Mouse (Mus musculus): Measurements from ENCODE around the gene Ptpn3.

The Ptpn3 gene

GRCm38 (mm10) chr4:57164578-57165210, 136.9 kb downstream of the Ptpn3 start:
- no peak for DNase-seq

GRCm38 (mm10) chr4:57162789-57163722, 138.6 kb downstream of the Ptpn3 start:
- no peak for DNase-seq

- DNase-seq: no peak
Measured at GRCm38 (mm10) chr4:57160571-57160970, 141.1 kb downstream of the Ptpn3 start.

- DNase-seq: peak; percentile 76
Measured at GRCm38 (mm10) chr4:57156549-57157169, 145.0 kb downstream of the Ptpn3 start.

DNA sequence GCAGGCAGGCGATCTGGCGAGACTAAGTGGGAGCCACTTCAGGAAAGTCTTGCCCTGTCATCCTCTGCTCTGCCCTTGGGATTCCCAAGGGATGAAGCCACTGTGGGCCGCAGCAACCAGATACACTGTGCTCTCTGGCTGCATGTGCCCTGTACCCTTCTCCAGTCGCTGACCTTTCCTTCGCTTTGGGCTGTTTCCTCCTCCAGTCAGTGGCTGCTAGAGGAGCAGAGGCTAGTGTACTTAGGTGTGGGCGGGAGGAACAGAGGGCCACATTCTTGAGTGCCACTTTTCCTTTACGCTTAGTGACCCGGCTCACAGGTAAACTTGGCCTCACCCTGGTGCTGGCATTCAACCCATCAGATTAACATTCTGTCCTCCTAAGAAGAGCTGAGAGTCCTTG, 147.8 kb downstream of the Ptpn3 start:
- peak; percentile 69 for DNase-seq

DNA sequence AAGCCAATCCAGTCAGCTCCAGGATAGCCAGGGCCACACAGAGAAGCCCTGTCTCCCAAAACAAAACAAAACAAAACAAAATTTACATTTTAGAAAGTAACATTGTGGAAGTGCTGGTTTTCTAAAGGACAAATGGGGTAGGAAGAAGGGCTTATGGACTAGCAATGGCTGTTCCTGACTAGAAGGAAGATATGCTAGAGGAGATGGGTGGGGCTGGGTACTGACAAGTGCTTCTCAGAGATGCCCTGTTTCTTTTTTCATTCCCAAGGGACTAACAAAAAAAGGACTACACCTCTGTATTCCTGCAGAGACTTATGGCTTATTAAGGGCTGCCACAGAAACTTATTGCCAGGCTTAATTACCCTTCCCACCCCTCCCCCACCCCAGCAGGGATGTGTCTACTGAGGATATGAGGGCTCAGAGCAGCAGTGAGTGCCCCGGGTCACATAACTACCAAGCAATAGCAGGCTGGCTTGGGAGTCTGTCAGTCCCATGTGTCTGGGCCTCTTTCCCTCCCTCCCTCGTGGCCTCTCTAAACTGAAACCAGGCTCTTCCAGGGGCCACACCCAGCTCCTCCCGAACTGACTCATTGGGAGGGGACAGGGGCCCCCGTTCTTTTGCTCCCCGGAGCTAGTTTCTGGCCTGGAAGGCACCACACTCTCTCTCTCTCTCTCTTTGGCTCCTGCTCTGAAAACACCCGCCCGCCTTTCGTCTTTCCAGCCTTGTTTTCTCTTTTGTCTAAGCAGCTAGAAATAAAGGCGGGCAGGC, 148.4 kb downstream of the Ptpn3 start:
- no peak for DNase-seq

- no peak for DNase-seq
Measured at GRCm38 (mm10) chr4:57148182-57148581, 153.5 kb downstream of the Ptpn3 start.

DNA sequence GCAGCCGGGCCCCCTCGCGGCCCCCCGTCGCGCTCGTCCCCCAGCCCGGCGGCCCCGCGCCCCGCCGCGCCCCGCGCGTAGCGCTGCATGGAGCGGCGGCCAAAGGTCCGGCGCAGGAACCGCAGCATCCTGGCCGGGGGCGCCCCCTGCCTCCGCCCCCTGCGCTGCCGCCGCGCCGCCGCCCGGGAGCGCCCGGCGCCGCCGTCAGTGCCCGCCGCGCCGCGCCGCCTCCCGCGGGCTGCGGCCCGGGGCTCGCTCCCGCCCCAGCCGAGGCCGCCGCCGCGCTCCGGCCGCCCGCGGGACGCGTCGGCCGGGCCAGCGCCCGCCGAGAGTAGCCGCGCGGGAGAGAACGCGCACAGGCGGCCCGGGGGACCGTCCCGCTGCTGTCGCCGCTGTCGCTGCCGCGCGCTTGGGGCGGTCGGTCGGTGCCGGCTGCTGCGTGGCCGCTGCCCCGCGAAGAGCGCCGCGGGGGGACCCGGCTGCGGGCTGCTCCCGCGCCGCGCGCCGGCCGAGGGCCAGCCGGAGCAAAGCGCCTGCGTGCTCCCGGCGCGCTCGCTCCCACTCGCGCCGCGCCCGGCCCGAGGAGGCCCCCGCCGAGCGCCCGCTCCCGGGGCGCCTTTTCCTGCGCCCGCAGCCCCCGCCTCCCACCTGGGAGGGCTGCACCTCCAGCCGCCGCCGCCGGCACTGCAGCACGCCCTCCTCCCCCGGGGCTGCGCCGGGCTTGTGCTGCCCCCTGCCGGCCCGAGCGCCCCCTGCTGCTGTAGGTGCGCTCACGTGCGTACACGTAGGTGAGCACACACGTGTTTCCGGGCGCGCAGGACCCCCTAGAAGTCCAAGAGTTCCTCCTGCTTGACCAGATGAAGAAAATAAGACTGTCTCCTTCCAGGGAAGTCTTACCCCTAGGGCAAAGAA, 158.4 kb downstream of the Ptpn3 start, which contains the start of gene Epb41l4b:
Epb41l4b (minus strand) TSS at position 412 of the 912 bp plus-strand sequence.
- DNase-seq: peak; percentile 70

GRCm38 (mm10) chr4:57142374-57143025, 159.1 kb downstream of the Ptpn3 start:
- DNase-seq: no peak

DNA sequence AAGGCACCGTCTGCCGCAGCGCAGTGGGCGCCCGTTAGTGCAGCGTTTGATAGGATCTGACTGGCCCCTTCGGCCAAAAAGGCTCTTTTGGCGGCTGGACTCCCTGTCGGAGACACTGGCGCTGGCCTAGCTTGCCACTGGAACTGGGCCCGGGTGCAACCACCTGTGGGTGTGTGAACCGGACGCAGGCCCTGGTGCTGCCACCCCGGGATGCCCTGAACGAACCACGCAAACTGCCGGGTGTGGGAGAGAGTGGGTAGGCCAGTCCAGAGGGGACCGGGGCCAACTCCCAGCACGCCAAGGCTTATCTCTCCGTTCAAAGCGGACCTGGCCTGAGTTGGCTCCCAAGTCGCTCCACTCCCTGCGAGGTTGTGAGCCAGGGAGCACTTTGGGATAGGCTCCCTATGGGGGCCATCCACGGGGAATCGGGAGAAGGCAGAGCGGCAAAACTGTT, 159.7 kb downstream of the Ptpn3 start:
- no peak for DNase-seq

GRCm38 (mm10) chr4:57140992-57141717, 160.5 kb downstream of the Ptpn3 start:
- no peak for DNase-seq
